Mouse (Mus musculus): ENCODE measurements at regions not wholly inside any gene's neighbourhood (a gene's known extent, or its start where the extent isn't known, plus 50 kb on each side); places are given as distances from the start of the nearest gene placed in this dataset.

DNA sequence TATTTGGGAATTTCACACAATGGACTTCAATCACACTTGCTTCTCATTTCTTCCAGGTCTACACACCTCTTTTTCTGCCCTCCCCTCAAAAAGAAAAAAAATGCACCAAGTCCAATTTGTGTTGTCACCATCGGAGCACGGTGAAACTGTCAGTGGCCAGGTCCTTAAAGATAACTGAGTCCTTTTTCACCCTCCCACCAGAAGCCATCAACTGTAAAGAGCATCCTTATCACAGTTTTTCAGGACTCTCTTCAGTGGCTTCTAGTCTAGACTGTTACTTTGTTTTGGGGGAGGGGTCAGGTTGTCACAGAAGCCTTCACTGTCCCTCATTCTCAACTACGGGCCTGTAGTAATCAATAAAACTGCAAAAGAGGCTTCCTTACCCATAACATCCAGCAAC lies 91.5 kb upstream of the Zdhhc15 start:
- DNase-seq (ENCODE audit: extremely low spot score, low spot score), result no peak
- WGBS, result 97% methylated on average over 3 of the region's 3 CpGs
- Histone ChIP-seq H3K36me3 (replicated peaks) (no peaks in the 10 kb centered on the region), H3K4me3 (no peak overlapping the region), H3K4me1 (no peaks in the 10 kb centered on the region), H3K27me3 (ENCODE audit: poor library complexity, severe bottlenecking) (peaks cover 86% of the 10 kb centered on the region), H3K27ac (no peak overlapping the region), H3K9me3 (no peaks in the 10 kb centered on the region)

DNA sequence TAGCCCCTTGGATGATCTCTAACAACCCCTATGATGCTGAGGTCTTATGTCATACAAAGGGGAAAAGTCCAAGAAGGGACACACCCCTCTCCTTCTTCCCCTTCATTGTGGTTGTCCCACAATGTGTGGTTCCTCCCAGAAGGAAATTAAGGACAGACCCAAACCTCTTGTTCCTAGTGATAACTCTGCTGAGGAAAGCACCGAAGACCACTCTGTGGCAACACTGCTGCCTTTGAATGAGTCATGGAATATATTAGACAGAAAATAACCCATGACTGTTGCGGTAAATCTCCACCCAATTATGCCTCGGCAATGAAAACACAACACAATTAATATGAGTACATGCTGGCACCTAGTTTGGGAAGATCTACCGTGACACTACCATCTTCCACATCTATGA lies 89.4 kb upstream of the Zdhhc15 start:
- no peaks in the 10 kb centered on the region for H3K36me3 ChIP-seq (replicated peaks)
- no peak overlapping the region for H3K27ac ChIP-seq
- H3K9me3 ChIP-seq, result no peaks in the 10 kb centered on the region
- no peaks in the 10 kb centered on the region for H3K4me1 ChIP-seq
- no peak overlapping the region for H3K4me3 ChIP-seq
- DNase-seq (ENCODE audit: extremely low spot score, low spot score), result no peak
- 88% methylated on average over 4 of the region's 4 CpGs for WGBS
- H3K27me3 ChIP-seq (ENCODE audit: poor library complexity, severe bottlenecking), result peaks cover 87% of the 10 kb centered on the region

- WGBS, result 87% methylated on average over 1 of the region's 1 CpGs
- Histone ChIP-seq H3K4me3 (no peak overlapping the region), H3K9me3 (no peaks in the 10 kb centered on the region), H3K27me3 (ENCODE audit: poor library complexity, severe bottlenecking) (peaks cover 91% of the 10 kb centered on the region), H3K27ac (no peak overlapping the region), H3K36me3 (replicated peaks) (no peaks in the 10 kb centered on the region), H3K4me1 (no peaks in the 10 kb centered on the region)
- DNase-seq (ENCODE audit: extremely low spot score, low spot score), result no peak
Observed at GRCm38 (mm10) chrX:104749356-104749755, 78.5 kb upstream of the Zdhhc15 start.

Measured in forebrain, embryonic 10.5 days (tissue).